Mouse (Mus musculus): ENCODE measurements around the gene Spryd4.
"Not testable (repeated sequence)": the region's sequence is repeated elsewhere in the genome, so short reads cannot be mapped to it uniquely, and the experiment has no call there.

Spryd4 gene

DNA sequence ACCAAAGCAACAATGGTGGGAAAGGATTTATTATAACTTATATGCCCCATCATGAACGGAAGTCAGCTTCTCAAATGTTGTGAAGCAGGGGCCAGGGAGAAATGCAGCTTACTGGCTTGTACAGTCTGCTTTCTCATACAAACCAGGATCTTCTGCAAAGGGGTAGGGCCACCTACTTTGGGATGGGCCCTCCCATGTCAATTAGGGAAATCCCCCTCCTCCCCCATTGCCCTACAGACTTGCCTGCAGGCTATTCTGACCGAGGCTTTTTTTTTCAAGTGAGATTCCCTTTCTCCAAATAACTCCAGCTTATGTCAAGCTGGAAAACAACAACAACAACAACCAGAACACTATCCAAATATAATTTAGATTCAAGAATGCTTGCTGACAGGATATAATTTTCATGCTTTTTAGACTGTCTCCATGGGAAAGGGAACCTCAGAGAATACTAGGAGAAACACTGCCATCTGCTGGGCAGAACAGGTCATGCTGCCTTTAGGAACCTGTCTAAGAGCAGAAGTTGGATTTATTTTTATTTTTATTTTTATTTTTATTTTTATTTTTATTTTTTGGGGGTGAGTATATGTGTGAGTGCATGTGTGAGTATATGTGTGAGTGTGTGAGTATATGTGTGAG, 23.2 kb downstream of the Spryd4 start:
- DNase-seq (ENCODE audit: low spot score in 2 of 2): peak in 1 of 2 experiments; percentile 67

- no peak for DNase-seq (ENCODE audit: low spot score in 2 of 2)
Measured at GRCm38 (mm10) chr10:128187181-128187605, 24.4 kb downstream of the Spryd4 start.

- DNase-seq (ENCODE audit: low spot score in 2 of 2): peak; percentile 34 to 58
Measured at GRCm38 (mm10) chr10:128185959-128186358, 25.6 kb downstream of the Spryd4 start.

GRCm38 (mm10) chr10:128185277-128185940, 26.2 kb downstream of the Spryd4 start:
- DNase-seq (ENCODE audit: low spot score in 2 of 2): no peak

GRCm38 (mm10) chr10:128184296-128184695, 27.3 kb downstream of the Spryd4 start:
- DNase-seq (ENCODE audit: low spot score in 2 of 2): no peak

DNA sequence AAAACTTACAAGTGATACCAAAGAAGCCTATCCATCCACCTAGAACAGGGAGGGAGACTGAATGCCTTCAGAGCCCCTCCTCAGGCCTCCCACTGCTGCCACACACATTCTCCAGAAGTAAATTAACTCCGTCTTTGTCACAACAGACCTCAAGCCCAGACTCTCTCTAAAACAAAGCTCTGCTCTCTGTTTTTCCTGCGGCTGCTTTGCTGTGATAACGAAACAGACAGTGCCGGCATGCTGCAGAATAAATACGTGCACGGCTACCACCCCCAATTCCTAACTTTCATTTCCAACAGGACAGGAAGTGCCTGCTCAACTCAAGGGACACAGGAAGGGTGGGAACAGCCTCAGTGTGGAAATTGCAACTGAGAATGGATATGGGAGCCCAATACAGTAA, 31.6 kb downstream of the Spryd4 start, which contains the start of gene Rbms2:
TSS of gene Rbms2 (minus strand) at position 309 of the 400 bp plus-strand sequence.
- no peak for DNase-seq (ENCODE audit: low spot score in 2 of 2)

DNA sequence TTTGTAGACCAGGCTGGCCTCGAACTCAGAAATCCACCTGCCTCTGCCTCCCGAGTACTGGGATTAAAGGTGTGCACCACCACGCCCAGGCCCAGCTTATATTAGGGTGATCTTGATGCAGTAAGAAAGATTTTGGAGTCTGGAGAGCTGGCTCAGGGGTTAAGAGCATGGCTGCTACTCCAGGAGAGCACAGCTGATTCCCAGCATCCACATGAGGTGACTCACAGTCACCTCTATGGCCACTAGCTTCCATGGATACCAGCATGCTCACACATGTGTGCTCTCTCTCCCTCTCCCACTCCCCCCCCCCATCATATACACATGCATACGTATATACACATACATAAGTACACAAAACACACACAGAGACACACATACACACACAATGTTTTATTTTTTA, 34.3 kb downstream of the Spryd4 start:
- no peak for DNase-seq (ENCODE audit: low spot score in 2 of 2)

DNA sequence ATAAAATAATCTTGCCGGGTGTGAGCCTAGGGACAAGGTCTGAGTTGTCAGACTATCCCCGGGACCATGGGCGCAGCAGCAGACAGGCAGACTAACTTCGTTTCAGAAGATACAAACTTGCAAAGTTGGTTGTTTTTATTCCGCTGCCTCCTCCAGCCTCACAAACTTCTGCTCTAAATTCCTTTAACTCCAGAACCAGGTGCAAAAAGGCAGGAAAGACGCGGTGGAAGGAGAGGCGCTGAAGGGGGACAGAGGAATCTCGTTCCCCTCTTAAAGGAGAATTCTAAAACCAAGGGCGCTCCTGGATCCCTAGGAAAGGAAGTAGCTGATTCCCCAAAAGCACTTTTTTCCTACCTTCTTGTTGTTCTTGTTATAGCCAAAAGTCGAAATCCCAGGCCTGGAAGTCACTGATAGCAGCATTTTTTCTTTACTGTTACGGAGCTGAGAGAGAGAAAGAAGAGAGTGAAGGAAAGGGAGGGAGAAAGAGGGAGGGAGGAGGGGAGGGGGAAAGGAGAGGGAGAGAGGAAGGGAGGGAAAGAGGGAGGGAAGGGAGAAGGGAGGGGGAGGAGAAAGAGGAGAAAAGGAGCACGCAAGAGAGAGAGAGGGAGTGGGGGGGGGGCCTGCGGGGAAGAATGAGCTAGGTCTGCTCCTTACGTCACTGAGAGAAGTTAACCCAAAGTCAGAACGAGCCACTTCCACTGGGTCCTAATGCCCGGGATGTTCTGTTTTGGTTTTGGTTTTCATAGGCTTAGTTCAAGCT, 35.4 kb downstream of the Spryd4 start:
- DNase-seq (ENCODE audit: low spot score in 2 of 2): no peak

GRCm38 (mm10) chr10:128175302-128175701, 36.3 kb downstream of the Spryd4 start:
- no peak for DNase-seq (ENCODE audit: low spot score in 2 of 2)

GRCm38 (mm10) chr10:128171348-128171747, 40.3 kb downstream of the Spryd4 start:
- DNase-seq (ENCODE audit: low spot score in 2 of 2): not testable (repeated sequence)

GRCm38 (mm10) chr10:128167091-128167490, 44.5 kb downstream of the Spryd4 start:
- DNase-seq (ENCODE audit: low spot score in 2 of 2): no peak

DNA sequence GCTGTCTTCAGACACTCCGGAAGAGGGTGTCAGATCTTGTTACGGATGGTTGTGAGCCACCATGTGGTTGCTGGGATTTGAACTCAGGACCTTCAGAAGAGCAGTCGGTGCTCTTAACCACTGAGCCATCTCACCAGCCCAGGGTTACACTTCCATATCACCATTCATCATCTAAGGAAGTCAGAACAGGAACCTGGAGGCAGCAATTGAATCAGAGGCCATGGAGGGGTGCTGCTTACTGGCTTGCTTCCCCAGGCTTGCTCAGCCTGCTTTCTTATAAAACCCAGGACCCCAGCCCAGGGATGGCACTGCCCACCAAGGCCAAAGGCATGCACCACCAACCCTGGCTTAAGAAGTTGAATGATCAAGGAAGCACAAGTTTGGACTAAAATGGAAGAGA, 45.9 kb downstream of the Spryd4 start:
- DNase-seq (ENCODE audit: low spot score in 2 of 2): not testable (repeated sequence)

Measured in frontal cortex, postnatal 10 days (tissue).